Mouse (Mus musculus) gastrocnemius, adult 2 months (tissue): ENCODE results near the gene Fxyd5. TPM values are rescaled to one million over a fixed set of nuclear protein-coding genes. Genes with fewer than 3 reads are reported as not detected.

Source experiments
- DNase-seq: peaks from one replicate; pipeline ENCODE4 v3.0.0; 2022
- H3K27ac ChIP-seq: fragments of 200-600 bp; 2 replicates; pipeline ENCODE4 v1.8.1; 2022; ENCODE audit warnings: mild to moderate bottlenecking
- H3K4me3 ChIP-seq: fragments of 200-600 bp; 2 replicates; pipeline ENCODE4 v1.8.1; 2022; ENCODE audit warnings: mild to moderate bottlenecking, moderate library complexity
- CTCF ChIP-seq: fragments of 200-600 bp; IDR thresholded peaks from 2 replicates; pipeline ENCODE4 v1.8.1; 2022; ENCODE audit warnings: antibody characterized with exemption, mild to moderate bottlenecking, moderate library complexity
- intact Hi-C: fragments of 180-260 bp; cut with DNase I; formaldehyde crosslinking; loops from one replicate; pipeline ENCODE4 v1.15.1; 2025
- total RNA-seq, 2 experiments: library from RNA; stranded (reverse); gene quantifications; 2 replicates each; pipeline ENCODE4 v1.2.3; 2021

Fxyd5 gene
- total RNA-seq, 2 experiments from 2014 or later, result 8.3 to 13.8 TPM

DNA sequence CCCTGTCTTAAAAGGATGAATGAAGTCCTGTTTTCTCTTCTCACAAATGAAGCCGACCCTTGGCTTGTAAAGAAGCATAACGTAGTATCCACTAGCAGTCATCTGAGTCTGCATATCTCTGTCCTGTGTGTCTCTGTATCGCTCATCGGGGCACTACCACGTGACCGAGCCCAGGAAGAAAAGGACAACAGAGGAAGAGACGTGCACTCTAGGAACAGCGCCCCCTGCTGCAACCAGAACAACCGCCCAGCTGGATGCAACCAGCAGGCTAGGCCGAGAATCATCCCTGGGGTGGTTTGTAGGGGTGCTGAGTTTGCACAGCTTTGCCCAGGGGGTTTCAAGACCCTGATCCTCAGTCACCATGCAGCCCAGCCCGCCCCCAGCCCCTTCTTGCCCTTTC is 7.5 kb downstream of the Fxyd5 start:
- H3K27ac ChIP-seq, result no peak overlapping the region
- intact Hi-C loops, result no loop called here
- TF ChIP-seq CTCF, result peak; percentile 44
- H3K4me3 ChIP-seq, result no peak overlapping the region
- DNase-seq, result no peak

DNA sequence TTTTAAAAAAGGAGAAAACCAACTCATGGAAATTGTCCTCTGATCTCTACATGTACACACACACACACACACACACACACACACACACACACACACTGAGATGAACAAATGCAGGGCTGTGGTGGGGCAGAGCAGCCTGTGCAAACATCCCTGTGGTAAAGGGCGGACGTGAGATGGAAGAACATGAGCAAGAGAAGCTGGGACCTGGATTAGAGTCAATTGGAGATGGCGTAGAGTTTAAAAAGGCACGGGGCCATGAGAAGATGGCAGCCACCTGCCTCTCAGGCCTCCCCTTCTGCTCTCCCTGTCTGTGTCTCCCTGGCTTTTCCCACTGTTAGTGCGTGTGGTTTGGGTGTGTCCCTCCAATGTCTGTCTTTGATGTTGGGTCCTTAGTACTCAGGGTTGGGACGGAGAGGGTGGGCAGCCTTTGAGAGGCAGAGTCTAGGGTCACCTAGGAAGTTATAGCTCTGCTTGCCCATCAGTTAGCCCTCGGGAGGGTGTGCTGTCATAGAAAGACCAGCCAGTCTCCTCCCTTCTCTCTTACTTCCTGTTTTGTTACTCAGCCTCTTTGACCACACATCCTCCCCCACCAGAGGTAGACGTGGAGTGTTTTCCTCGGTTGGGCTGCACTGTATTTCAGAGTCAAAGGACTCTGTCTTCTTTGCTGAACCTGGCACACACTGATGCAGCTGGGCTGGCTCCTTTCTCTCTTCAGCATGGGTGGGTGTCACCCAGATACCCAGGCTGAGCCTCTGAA is 8.7 kb downstream of the Fxyd5 start:
- intact Hi-C loops, result no loop called here
- no peak overlapping the region for H3K4me3 ChIP-seq
- no peak for TF ChIP-seq CTCF
- no peak for DNase-seq
- H3K27ac ChIP-seq, result no peak overlapping the region

GRCm38 (mm10) chr7:31031731-31032130 is 10.6 kb downstream of the Fxyd5 start:
- intact Hi-C loops, result no loop called here
- no peak for TF ChIP-seq CTCF
- no peak overlapping the region for H3K4me3 ChIP-seq
- no peak overlapping the region for H3K27ac ChIP-seq
- DNase-seq, result no peak

GRCm38 (mm10) chr7:31030717-31031116 is 11.6 kb downstream of the Fxyd5 start:
- intact Hi-C loops, result no loop called here

GRCm38 (mm10) chr7:31028609-31029008 is 13.7 kb downstream of the Fxyd5 start:
- TF ChIP-seq CTCF, result no peak
- intact Hi-C loops, result no loop called here
- H3K27ac ChIP-seq, result no peak overlapping the region
- H3K4me3 ChIP-seq, result no peak overlapping the region
- no peak for DNase-seq

More at GRCm38 (mm10) chr7:31030717-31031116, 11.6 kb downstream of the Fxyd5 start:
- DNase-seq, result no peak
- Histone ChIP-seq H3K27ac (no peak overlapping the region), H3K4me3 (no peak overlapping the region)
- peak; percentile 31; the same call in 1 of the 2 replicates for TF ChIP-seq CTCF

GRCm38 (mm10) chr7:31017104-31017901 is 25.0 kb downstream of the Fxyd5 start:
- intact Hi-C loops, result no loop called here
- Histone ChIP-seq H3K27ac (no peak overlapping the region), H3K4me3 (no peak overlapping the region)
- no peak for TF ChIP-seq CTCF
- DNase-seq, result no peak

GRCm38 (mm10) chr7:31012971-31013370 is 29.3 kb downstream of the Fxyd5 start:
- intact Hi-C loops, result no loop called here
- no peak for TF ChIP-seq CTCF
- DNase-seq, result no peak
- H3K27ac ChIP-seq, result no peak overlapping the region
- no peak overlapping the region for H3K4me3 ChIP-seq

GRCm38 (mm10) chr7:31008889-31009288 is 33.4 kb downstream of the Fxyd5 start:
- intact Hi-C loops, result no loop called here
- DNase-seq, result no peak
- H3K4me3 ChIP-seq, result no peak overlapping the region
- no peak for TF ChIP-seq CTCF
- H3K27ac ChIP-seq, result peak overlapping the region; percentile 40; the same call in 1 of the 2 replicates

GRCm38 (mm10) chr7:31008175-31008574 is 34.1 kb downstream of the Fxyd5 start:
- Histone ChIP-seq H3K27ac (peak overlapping the region; percentile 20), H3K4me3 (no peak overlapping the region)
- intact Hi-C loops, result no loop called here
- DNase-seq, result no peak
- TF ChIP-seq CTCF, result no peak

DNA sequence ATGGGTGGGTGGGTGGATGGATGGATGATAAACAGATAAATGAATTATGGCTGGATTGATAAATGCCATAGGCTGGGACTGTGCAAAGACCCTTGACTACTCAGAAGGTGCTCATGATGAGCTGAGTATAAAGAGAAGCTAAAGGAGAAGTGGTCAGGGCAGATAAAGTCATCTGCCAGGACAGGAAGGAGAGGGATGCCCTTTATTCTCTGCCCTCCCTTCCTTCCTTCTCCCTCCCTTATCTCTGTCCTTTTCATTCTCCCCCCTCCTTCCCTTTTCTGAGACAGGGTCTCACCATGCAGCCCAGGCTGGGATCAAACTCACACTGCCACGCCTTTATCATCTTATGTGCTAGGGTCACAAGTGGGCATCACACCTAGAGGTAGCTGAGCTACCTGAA is 34.5 kb downstream of the Fxyd5 start:
- Histone ChIP-seq H3K27ac (peak overlapping the region; percentile 20; the same call in 1 of the 2 replicates), H3K4me3 (no peak overlapping the region)
- intact Hi-C loops, result no loop called here
- no peak for TF ChIP-seq CTCF
- no peak for DNase-seq

GRCm38 (mm10) chr7:31002650-31003049 is 39.6 kb downstream of the Fxyd5 start:
- Histone ChIP-seq H3K4me3 (no peak overlapping the region), H3K27ac (peak overlapping the region; percentile 64)
- TF ChIP-seq CTCF, result no peak
- intact Hi-C loops, result no loop called here
- no peak for DNase-seq

DNA sequence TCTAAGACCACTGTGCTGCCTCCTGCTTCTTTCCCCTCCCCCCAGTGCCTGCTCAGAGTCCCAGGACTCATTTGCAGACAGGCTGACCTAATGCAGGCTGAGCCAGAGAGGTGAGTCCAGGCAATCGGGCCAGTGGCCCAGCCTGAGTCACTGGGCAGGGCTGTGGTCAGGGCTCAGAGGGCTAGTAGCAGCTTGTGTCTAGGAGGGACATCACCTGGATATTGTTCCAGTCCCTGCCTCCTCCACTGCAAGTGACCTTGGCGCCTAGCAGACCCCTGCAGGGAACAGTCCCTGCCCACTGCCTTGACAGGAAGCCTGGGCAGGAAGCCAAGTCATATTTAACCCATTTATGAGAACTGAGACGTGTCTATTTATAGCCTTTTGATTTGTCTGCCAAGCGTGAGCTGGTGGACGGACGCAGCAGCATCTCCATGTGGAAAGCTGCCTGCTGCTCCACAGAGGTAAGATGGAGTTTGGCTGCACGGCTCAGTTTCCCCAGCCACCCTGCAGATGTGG is 41.7 kb downstream of the Fxyd5 start:
- Histone ChIP-seq H3K4me3 (peak overlapping the region; percentile 36), H3K27ac (peak overlapping the region; percentile 85)
- intact Hi-C loops, result no loop called here
- no peak for TF ChIP-seq CTCF
- DNase-seq, result peak; percentile 82

- no peak for DNase-seq
- Histone ChIP-seq H3K27ac (no peak overlapping the region), H3K4me3 (no peak overlapping the region)
- intact Hi-C loops, result no loop called here
- TF ChIP-seq CTCF, result peak; percentile 34; the same call in 1 of the 2 replicates
Observed at GRCm38 (mm10) chr7:30996491-30996890, 45.8 kb downstream of the Fxyd5 start.
